Mouse (Mus musculus) lung, postnatal 10 days (tissue): Measurements from ENCODE around the gene Insl3.

Experiments
- DNase-seq: peaks from one replicate; pipeline ENCODE4 v3.0.0; 2021

Insl3 gene

DNA sequence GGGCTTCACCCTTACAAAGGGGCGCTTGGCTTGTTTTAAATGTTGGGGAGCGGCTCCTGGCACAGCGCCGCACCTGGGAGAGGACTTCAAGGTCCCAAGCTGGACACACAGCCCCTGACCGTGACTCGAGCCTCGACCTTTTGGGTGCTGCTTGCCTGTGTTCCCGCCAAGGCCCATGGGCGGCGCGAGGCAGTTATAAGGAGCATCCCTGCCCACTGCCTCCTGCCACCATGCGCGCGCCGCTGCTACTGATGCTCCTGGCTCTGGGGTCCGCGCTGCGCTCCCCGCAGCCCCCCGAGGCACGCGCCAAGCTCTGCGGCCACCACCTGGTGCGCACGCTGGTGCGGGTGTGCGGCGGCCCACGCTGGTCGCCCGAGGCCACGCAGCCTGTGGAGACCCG, at the start of gene Insl3:
TSS of gene Insl3 (plus strand) at position 187 of the 400 bp plus-strand sequence.
- DNase-seq, result no peak

DNA sequence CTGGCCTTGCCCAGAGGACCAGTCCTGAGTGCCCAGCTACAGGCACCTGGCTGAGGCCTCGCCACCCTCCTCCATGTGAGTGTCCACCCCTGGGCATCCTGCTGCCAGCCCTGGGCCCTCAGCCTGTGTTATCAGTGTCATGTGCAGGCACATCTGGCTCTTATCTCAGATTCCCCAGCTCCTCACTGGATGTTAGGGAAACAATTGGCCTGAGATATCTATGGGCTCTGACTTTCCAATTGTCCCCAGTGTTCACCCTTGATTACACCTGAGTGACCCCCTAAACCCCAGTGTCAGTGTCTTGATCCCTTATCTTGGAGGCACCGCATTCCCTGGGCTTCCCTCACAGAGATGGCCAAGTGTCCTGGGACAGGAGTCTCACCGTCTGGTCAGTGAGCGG, 49.7 kb upstream of the Insl3 start:
- DNase-seq, result no peak

DNA sequence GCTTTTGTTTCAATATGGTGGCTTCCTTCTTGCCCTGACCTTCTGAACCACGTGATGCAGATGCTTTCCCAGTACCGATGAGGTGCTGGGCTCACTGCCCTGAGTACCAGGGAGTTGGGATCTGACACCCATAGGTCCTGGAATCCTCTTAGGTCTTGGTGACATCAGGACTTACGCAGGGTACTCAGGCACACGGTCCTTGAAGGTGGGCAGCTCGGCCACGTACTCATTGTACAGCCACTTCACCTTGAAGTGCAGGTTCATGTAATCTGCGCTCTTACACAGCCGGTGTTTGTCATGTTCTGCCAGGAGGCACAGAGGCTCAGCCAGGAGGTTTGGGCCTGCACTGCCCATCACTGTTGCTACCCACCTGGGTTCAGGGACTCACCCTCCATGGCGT, 43.5 kb upstream of the Insl3 start:
- DNase-seq, result no peak

DNA sequence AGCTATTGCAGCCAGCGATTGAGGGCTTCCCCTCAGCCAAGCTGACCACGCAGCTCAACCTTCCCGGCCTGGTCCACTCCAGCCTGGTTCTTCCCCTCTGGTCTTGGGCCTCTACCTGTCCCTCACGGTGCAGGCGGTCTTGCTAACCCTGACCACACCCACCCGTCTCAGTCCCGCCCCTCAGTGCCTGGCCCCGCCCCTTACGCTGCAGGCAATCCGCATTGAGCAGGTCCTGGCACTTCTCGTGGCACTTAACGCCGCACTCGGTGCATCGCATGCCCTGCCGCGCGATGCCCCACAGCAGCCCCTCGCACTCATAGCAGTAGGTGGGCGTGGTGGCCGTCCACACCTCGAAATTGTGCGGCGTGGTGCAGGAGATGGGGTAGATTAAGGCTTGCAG, 34.4 kb upstream of the Insl3 start:
- peak; percentile 41 for DNase-seq

DNA sequence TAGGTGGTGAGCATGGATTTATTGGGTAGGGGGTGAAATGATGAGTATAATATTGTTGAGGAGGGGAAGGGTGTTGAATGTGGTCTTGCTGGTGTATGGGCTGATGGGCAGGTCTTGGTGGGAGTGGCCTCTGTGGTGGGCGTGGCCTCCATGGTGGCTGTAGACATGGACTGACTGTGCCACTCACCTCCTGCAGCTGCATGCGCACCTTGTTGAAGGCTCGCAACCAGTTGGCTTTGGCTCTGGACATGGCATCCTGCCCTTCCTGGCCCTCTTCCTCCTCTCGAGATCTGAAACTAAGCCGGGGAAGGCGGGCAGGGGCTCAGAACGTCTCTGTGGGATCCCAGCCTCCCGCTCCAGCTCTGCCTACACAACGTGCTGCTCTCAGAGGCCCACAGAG, 31.2 kb upstream of the Insl3 start:
- no peak for DNase-seq

DNA sequence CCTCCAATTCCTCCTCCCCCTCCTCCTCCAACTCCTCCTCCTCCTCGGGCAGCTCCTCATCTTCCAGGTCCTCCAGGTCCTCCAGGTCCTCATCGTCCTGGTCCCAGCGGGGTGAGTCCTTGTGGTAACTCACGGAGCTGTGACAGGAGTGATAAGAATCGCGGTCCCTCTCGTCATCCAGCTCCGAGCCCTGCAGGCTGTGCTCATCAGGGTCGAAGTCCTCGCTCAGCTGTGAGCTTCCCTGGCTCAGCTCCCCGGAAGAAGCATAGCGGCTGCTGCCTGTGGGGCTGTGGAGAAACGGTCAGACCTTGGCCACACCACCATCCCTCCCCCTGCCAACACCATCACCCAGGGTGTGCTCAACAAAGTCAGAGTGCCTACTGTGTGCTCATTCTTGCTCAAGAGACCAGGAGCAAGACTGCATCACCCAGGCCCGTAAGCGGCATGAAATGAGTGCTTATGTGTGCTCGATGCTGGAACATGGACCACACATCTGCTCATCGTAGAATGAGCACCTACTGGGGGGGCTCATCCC, 30.4 kb upstream of the Insl3 start:
- no peak for DNase-seq

DNA sequence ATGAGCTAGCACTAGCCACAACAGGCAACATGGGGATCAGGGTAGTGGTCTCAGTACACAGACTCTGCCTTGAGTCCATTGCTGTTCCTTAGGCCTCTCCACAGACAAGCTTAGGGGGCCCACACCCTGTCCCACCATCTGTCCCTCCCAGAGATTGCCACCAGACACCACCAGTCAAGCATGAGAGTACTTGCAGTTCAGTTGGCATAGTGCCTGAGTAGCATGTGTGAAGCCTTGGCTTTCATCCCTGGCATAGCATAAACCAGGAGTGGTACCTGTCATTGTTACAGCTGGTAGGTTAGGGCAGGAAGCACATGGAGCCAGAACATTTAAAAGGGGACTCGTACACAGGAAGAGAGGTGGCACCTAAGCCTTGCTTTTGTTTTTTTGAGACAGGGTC, 29.3 kb upstream of the Insl3 start:
- DNase-seq, result no peak

DNA sequence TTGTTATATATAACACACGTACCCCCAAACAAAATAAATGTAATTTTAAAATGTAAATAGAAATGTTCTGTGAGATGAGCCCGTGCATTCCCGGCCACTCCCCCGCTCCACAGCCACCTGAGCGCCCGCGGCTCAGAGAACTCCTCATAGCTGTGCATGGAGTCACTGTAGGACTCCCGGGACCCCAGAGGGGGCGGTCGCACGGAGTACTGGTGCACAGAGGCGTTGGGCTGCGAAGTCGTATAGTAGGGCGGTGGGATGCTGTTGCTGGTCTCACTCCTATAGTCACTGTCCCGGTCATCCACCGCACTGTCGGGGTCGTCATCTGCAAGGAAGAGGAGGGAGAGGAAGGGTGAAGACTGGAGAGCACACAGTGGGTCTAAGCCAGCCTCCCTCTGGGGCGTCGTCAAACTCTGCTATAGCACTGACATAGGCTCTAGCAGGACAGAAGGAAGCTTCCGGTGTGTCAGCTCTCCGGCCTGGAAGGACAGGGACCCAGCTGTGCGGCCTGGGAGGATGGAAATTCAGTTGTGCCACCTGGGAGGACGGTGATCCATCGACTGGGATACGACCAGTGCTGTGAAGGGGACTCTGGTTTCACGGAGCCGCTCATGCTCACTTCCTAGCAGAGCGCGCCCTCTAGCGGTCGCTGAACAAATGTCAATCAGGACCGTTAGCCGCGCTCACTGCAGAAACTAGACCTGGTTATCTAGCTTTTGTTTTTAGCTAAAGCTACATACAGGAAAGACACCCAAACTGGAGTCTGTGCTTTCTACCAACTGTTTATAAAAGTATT, 28.5 kb upstream of the Insl3 start:
- DNase-seq, result peak; percentile 87

DNA sequence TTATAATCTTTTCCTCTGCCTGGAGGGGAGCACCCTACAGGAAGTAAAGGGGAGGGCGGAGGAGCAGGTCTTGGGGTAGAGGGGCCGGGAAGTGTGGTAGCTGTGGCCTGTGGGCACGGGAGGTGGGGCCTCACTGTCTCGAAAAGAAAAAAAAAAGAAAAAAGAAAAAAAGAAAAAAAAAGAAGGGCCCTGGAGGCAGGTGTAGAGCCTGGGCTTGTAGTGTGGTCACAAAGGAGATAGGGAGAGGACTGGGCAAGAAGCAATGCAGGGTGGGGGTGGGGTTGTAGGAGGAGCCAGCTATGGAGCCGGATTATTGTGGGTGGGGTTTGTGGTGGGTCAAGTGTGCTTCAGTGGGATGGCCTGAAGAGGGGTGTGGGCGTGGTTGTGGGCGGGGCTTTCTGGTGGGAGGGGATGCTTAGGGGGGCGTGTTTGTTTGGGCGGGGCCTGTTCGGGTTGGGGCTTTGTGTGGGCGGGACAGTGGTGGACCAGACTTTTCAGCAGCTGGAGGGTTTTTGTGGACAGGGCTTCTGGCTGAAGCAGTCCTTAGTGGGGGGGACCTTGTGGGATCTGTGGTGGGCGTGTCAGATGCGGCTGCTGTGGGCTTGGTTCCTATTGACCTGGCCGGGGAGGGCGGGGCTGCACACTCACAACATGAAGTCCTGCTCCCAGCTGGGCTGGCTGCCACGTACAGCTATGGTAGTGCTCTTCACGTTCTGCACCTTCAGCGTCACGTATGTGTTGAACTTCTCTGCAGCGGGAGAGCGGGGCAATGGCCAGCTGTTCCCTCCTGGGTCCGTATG, 23.5 kb upstream of the Insl3 start:
- peak; percentile 78 for DNase-seq

DNA sequence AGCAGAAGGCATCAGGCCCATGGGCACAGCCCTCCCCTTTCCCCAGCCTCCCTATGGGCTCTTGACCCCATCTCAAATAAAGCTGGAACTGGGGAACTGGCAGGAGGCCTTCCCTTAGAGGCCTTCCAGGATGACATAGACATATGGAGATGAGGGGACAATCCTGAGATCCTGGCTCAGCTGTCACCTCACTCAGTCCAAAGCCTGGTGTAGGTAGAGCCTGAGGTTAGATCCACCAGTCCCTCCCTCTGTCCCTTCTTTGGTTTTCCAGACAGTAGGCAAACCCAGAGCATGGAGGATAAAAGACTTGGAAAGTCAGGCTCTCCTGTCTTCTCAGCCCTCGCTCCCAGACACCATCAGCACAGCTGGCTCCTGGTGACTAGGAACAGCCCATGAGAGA, 22.2 kb upstream of the Insl3 start:
- no peak for DNase-seq

DNA sequence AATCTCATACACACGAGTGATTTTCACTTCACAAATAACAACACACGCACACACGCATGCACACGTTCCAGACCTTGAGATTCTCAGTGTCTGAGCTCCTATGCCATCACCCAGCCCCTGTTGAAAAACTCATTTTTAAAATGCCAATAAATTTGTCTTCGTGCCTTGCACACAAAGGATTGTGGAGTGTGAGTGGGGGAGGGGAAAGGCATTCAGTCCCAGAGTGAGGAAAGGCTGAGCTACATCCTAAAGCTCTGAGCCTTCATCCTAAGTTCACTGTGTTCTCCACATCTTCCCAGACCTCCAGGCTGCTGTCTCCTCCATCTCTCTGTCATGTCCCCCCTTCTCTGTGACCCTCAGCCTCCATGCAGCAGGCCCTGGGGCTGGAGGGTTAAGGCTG, 21.8 kb upstream of the Insl3 start:
- DNase-seq, result no peak

DNA sequence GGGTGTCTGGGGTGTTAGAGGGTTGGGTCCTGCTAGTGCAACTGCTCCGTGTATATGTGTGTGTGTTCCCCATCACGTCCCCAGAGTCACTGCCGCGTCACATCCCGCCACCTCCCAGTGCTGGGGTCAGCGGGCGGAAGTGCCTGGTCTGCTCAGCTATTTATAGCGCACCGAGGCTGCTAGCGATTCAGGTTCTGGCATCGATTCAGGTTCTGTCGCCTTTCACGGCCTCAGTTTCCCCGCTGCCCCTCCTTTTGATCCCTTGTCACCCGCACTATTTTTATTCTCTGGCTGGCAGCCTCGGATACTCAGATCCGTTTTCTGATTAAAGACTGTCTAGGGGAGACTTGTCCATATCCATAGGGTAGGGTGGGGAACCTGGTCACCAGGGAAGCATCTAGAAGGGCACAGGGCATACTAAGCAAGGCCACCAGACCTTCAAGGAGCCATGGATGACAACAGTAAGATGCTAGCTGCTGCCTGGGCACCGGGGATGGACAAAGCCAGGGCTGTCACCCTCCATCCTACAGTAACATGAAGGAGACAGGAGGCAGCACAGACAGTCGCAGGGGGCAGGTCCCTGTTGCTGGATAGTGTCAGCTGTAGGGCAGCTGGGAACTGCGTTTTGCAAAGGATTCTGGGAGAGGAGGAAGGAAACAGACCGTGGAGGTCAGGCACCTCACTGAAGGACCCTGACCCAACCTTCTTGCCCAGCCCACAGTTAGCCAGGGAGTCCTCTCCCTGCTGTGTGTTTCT, 20.6 kb upstream of the Insl3 start:
- peak; percentile 56 for DNase-seq

DNA sequence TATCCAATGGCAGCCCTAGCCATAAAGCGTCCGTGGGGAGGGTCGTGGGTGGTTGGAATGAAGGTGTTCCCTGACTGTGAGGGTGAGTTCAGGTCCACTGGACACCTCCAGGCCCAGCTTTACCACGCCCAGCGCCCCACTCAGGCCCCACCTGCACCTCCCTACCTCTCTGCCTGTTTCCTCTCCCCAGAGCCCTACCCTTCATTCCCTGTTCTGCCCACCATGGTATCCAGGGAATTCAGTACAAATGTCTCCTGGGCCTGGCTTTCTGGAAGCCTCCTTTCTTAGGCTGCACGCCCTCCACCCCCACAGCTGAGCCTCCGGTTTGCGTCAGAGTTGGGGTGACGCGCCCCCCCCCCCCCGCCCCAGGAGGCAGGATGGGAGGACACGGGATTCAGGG, 18.8 kb upstream of the Insl3 start:
- no peak for DNase-seq

DNA sequence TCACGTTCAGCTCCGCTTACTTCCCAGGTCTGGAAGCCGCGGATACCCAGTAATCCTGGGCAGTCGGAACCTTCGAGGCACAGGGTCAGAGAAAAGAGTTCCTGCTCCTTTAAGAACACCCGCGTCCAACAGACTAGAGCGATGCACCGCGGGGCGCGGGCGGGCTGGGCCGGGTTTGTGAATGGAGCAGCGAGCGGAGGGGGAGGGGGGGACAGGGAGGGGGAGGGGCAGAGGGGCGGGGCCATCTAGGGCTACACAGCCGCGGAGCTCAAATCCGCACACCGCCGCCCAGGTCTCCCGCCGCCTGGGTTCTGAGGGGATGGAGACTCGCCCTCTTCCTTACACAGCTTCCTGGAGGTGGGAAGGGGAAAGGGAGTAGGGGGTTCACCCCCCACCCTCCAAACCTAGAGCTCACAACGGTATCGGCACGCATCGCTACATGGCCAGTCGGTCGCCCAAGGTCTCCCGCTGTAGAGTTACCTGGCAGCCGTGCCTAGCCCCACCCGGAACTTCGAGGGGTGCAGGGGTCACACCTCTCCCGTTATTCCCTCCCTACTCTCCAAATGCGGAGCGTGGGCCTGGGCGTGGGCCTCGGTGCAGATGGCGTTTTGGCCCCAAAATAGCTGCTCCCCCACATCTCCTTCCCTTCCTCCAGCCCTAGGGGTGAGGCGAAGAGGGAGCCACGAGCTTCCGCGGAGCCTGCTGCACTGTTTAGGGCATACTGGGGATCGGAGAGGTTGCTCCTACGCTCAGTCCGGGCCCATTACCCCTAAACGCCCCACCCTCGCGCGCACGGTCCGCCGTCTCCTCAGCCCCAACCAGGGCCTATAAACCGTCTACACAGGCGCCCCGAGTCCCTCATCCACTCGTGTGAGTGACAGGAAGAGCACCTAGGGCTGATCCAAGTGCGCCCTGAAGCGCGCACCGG, 18.1 kb upstream of the Insl3 start:
- no peak for DNase-seq

DNA sequence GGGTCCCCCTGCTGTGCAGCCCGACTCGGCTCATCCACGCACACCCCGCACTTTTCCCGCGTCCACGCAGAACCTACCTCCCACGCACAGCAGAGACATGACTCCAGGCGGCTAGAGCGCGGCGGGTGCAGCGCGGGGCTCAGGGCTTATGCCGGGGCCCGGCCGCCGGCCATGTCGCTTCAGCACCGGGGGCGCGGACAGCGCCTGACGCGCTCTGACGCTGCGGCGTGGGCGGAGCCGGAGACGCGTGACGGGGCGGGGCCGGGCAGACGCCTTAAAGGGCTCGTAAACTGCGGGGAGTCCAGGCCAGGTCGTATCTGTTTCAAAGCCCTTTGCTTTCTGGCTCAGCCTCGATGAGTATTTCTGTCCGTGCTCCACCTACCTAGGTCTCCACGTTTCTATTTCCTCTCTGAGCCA, 17.5 kb upstream of the Insl3 start, which contains the start of gene Unc13a:
TSS of gene Unc13a (minus strand) at position 209 of the 417 bp plus-strand sequence.
- peak; percentile 92 for DNase-seq

DNA sequence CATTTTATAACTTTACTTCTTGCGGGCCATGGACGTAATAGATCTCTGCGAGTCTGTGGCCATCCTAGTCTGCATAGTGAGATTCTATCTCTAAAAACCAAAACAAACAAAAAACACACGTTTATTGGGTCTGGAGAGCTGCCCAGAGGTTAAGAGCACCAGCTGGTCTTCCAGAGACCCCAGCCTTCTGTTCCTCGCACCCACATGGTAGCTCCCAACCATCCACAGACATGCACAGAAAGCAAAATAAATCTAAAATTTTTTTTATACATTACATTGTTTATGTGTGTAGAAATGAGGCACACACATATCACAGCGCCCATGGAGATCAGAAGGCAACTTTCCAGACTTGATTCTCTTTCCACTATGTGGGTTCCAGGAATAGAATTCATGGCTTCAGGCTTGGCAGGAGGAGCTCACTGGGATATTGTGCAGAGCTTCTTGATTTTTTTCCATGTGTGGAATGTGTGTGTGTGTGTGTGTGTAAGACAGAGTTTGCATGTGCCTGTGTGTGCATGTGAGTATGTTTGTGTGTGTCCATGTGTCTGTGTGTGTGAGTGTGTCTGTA, 16.8 kb upstream of the Insl3 start:
- no peak for DNase-seq

DNA sequence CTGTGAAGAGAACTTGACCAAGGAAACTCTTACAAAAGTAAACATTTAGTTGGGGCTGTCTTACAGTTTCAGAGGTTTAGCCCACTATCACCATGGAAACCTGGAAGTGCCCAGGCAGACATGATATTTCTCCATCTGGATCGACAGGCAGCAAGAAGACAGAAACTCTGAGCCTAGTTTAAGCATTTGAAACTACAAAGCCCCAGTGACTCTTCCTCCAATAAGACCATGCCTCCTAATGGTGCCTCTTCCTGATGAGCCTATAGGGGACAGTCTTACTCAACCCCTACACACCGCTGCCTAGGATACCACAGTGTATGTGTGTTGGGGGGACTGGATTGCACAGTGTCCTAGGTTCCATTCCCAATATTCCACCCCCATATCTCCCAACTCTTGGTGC, 14.9 kb upstream of the Insl3 start:
- DNase-seq, result no peak

DNA sequence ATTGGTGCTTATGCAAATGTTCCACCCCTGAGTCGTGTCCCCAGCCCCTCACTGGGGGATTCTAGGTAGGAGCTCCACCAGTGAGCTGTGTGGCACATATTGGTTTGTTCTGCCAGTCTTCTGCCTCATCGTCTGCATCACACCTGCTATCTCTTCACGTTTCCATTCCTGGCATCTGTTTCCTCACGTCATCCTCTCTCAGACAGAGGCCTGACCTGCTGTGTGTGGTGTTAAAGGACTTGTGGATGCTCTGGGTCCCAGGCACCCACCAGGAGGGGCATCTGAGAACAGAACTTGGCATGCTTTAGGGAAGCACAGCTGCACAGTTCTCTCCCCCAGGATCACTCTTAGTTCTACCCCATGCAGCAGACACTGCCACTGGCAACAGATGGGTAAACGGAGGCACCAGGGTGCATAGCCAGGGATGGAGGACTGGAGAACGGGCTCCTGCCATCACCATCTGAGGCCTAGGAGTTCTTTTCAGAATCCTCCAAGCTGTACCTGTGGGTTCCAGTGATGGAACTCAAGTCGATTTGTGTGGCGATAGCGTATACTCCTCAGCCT, 13.5 kb upstream of the Insl3 start:
- no peak for DNase-seq

DNA sequence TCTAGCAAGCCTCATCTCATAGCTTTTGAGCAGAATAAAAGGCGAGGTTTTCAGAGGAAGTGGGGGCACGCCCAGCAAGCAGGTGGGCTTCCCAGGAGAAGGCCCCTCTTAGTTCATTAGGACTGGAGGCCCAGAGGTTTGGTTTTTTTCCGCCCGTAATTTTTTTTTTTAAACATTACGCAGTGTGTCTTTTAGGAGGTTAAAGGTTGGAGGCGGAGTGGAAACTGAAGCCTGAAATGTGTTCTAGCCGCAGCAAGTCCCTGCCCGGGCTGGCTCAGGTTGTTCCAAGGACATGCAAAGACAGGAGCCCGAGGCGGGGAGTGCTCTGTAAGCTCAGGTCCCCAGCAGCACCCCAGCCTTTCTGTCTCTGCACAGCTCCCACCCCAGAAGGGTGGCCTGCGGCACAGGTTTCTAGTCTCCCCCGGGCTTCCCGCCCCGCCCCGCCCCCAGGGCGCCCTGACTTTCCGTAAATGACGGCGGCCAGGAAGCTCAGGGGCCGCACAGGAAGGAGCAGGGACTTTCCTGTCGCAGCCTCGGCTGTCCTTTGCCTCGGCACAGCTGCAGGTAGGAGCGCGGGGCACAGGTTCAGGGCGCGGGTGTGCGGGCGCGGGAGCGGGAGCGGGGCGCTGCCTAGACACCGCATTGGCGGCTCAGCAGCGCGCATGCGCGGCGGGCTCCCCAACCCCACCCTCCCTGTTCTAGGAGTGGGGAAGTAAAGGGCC, 12.8 kb upstream of the Insl3 start, which contains the start of gene Jak3:
TSS of gene Jak3 (plus strand) at position 277 of the 722 bp plus-strand sequence.
- peak; percentile 52 for DNase-seq

DNA sequence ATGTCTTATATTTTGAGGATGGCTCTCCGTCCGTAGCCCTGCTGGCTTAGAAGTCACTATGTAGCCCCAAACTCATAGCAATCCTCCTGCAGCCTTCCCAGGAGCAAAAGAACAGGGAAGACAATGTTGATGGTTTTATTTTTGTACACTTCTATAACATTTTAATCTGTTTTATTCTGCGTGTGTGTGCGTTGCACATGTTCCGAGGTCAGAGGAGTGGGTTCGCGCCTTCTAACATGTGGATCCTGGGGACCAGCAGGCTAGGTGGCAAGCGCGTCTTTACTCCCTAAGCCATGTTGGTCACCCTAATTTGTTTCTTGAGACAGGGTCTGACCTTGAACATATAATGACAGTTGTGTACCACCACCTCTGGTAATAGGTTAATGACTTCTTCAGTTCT, 12.2 kb upstream of the Insl3 start:
- DNase-seq, result no peak

DNA sequence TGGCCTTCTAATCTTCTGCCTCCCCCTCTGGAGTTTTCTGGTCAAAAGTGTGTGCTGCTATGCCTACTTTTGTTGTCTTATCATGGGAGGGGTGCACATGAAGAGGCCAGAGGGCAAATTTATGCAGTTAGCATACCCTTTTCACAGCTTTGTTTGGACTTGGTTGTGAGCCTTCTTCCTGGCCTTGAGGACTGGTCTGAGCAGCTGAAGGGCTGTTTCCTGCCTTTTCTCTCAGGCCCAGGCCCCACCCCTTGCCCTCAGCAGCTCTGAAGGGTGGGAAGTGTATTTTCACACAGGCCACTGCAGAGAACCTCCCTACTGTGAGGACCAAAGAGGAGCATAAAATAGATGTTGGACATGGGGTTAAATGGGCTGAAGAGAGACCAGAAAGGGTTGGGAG, 11.5 kb upstream of the Insl3 start:
- peak; percentile 59 for DNase-seq
